Mouse (Mus musculus): ENCODE measurements around the gene Tmem30a.

Tmem30a gene

GRCm38 (mm10) chr9:79792841-79793835 lies at the start of gene Tmem30a:
TSS of gene Tmem30a (minus strand) at chr9:79793507.
- DNase-seq (ENCODE audit: low read depth, low spot score): peak; percentile 82

DNA sequence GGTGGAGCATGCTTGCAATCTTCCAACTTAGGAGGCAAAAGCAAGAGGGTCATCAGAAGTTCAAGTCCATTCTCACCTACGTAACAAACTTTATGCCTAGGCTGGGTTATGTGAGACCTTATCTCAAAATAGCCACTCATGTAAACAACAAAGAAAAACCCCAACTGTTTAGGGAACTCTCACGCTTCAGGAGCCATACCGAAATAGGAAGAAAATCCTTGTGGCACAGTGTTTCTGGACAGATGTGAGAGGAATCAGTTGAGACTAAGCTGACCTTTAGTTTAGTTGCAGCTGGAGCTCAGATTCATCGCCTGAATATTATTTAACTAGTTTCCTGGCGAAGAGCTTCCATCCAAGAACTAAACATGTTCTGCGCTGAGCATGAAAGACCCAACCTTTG lies 49.3 kb upstream of the Tmem30a start:
- no peak for DNase-seq (ENCODE audit: low read depth, low spot score)

DNA sequence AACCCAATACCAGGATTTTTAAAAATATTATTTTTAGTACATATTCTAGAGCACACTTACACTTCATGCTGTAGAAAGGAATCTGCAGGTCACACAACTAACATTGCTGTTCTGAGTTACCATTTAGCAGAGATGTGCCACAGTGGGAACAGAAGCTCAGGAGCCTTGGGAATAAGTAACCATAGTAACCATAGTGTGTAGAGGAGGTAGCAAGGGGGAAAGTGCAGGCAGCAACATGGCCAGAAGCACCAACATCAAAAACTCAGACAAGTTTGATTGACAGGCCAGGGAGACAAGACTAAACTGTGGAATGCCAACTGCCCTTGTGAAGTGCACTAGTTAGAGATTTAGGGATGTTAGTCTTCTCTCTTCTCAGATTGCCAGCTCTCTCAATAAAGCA lies 48.7 kb upstream of the Tmem30a start:
- no peak for DNase-seq (ENCODE audit: low read depth, low spot score)

DNA sequence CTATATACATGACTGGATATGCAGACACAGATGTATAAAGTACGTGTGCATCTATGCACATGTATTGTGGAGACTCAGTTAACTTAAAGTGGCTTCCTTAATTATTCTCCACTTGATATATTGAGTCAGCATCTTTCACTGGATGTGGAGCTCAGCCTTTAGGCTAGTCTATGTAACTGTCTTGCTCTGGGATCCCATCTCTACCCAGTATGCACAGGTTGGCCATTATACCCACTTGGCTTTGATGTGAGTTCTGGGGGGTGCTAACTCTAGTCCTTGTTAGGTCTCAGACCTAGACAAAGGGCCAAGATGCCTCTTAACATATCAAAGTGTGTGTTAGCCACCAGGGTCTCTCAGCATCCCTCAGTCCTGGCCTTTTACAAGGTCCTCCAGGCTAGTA lies 38.0 kb upstream of the Tmem30a start:
- DNase-seq (ENCODE audit: low read depth, low spot score): no peak

- DNase-seq (ENCODE audit: low read depth, low spot score): no peak
These were observed 37.6 kb upstream of the Tmem30a start for GRCm38 (mm10) chr9:79830874-79831273.

- no peak for DNase-seq (ENCODE audit: low read depth, low spot score)
These were observed 36.8 kb upstream of the Tmem30a start for GRCm38 (mm10) chr9:79829842-79830800.

DNA sequence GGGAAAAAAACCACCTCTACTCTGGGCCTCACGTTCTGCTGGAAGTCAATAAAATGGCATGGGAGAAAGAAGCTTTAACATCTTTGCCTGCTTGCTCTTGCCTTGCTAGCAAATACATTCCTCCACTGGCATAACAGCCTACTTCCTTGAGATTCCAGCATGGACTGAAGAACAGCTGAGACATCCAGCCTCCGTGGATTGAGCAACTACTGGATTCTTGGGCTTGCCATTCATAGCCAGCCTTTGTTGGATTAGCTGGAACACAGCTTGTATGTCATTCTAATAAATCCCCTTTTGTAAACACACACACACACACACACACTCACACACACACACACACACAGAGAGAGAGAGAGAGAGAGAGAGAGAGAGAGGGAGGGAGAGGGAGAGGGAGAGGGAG lies 33.8 kb upstream of the Tmem30a start:
- DNase-seq (ENCODE audit: low read depth, low spot score): no peak

DNA sequence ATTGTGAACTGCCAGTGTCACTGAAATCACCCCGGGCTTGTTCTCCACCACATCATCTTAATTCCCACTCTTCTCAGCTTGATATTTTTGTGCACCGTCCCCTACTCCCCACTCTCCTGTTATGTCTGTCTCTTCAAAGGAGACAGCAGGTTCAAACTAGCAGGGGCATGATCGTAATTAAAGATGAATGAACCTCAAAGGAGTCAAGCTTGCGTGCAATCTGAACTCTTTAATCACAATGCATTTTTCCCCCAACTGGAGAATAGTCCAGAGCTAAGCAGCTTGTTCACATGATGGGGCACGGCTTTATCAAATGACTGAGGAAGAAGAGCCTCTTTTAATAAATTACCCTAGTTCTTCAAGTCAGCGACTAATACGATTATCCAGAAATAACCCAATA lies 32.2 kb upstream of the Tmem30a start:
- no peak for DNase-seq (ENCODE audit: low read depth, low spot score)

GRCm38 (mm10) chr9:79823856-79824255 lies 30.5 kb upstream of the Tmem30a start:
- no peak for DNase-seq (ENCODE audit: low read depth, low spot score)

- no peak for DNase-seq (ENCODE audit: low read depth, low spot score)
These were observed 30.1 kb upstream of the Tmem30a start for GRCm38 (mm10) chr9:79823438-79823837.

DNA sequence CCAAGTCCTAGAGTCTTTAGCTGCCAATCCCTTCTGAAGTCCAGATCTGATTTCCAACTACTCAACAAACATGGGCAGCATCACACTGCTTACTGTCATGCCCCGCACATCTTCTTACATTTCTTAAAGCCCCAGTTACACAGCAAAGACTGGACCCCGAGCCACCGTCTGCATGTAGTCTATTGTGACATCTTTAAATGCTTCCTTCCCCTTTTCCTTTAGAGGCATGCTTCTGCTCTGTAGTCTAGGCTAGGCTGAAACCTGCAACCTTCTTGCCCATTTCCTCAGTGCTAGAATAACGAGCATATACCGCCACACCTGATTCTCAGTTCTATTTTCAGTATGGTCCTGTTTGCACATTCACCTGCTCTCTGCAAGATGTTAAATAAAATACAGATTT lies 23.2 kb upstream of the Tmem30a start:
- no peak for DNase-seq (ENCODE audit: low read depth, low spot score)

- DNase-seq (ENCODE audit: low read depth, low spot score): no peak
These were observed 22.7 kb upstream of the Tmem30a start for GRCm38 (mm10) chr9:79816013-79816412.

DNA sequence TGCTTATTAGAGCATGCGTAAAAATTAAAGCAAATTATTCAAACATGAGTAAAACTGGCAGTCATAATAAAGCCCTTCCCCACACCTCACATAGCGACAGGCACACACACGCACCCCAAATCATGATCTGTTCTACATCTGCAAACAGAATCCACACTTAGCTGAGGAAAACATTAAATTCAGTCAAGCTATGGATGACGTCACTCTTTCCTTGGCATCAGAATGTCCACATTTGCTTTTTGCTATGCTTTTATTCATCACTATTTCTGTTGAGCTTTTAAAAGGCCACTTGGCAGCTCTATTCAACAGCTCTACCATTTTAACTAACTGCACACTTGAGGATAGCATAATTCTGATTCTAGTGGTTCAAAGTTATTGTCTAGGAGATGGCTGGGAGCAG lies 21.3 kb upstream of the Tmem30a start:
- no peak for DNase-seq (ENCODE audit: low read depth, low spot score)

GRCm38 (mm10) chr9:79810969-79811902 lies 17.9 kb upstream of the Tmem30a start:
- DNase-seq (ENCODE audit: low read depth, low spot score): no peak

- no peak for DNase-seq (ENCODE audit: low read depth, low spot score)
These were observed 17.2 kb upstream of the Tmem30a start for GRCm38 (mm10) chr9:79810534-79810933.

DNA sequence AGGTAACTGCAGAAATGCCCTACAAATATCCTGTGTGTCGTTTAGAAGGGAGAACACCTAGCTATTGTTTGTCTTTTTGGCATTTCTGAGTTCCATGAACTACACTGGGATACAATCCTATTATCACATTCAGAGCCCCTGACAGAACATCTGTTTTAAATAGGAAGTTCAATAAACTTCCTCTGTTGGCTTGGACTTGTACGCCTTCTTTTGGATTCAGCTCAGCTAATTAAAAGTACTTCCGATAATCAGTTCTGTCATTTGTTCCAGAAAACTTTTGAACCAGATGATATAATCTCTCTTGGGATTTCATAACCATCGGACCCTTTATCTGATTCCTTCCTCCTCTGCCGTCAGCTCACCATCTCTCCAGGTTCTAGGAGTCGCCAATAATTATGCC lies 16.1 kb upstream of the Tmem30a start:
- no peak for DNase-seq (ENCODE audit: low read depth, low spot score)

DNA sequence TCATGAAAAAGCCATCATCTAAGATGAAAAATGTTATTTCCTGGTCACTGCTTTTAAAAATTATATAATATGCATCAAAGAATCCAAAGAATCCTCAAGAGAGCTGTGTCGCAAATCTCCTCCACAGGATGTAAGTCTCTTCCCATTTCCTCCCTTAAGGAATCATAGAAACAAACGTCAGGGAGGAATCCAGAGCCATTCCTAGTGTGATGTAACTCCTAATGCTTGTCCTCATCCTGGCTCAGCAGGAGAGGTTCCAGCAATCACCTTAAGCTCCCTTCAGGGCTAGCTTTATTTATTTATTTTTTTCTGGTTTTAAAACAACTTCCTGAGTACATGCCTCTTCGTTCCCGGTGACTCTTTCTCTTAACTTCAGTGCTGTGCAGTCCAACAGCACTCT lies 13.9 kb upstream of the Tmem30a start:
- DNase-seq (ENCODE audit: low read depth, low spot score): no peak

- no peak for DNase-seq (ENCODE audit: low read depth, low spot score)
These were observed 13.2 kb upstream of the Tmem30a start for GRCm38 (mm10) chr9:79806317-79807075.

DNA sequence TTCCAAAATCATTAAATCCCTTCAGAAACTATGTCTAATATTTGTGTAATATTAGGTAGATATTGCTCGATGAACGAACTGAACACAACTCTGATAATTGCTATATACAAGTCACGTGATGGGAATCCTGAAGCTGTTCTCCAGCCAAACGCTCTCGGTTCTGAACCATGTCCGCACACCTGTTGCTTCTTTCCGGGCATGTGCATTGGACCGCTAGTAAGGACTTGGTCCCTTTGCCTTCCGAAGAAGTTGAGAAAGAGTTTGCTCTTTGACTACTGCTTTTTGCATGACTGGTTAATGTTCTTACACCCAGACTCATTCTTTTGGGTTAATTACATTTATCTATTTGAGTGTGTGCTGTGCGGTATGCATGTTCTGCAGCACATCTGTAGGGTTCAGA lies 12.1 kb upstream of the Tmem30a start:
- no peak for DNase-seq (ENCODE audit: low read depth, low spot score)

- no peak for DNase-seq (ENCODE audit: low read depth, low spot score)
These were observed 3.3 kb upstream of the Tmem30a start for GRCm38 (mm10) chr9:79796461-79797135.

All from c-Kit-negative CD71-positive TER-119-positive erythroid progenitor cells, embryonic 14.5 days (primary cell).